ENCODE assay signal across 12 mouse cellular contexts in genomic region chr17:47275796-47276311, GRCm38 (mm10).
DNase-seq lines count a peak whose midpoint lies in the region; ATAC-seq lines count a peak whose summit lies in the region.
"Had no signal": no experiment of that assay in that cellular context is flagged by ENCODE, and none has a peak within 500 bp of the region (broad histone marks: within the 10 kb centered on the region; RNA-seq: fewer than 3 reads in every experiment).

No protein-coding gene starts in this region.

- 88% methylated on average over 19 of the region's 19 CpGs for WGBS in hindbrain, embryonic 10.5 days
- WGBS in hindbrain, embryonic 13.5 days: 67% methylated on average over 19 of the region's 19 CpGs
- WGBS in intestine, embryonic 14.5 days: 67% methylated on average over 19 of the region's 19 CpGs
- WGBS in kidney, embryonic 16.5 days: 40% methylated on average over 19 of the region's 19 CpGs
- 56% methylated on average over 19 of the region's 19 CpGs for WGBS in neural tube, embryonic 13.5 days
- WGBS in midbrain, embryonic 15.5 days: 69% methylated on average over 19 of the region's 19 CpGs

- 0 out of 2 replicates have a peak overlapping the region, but pooled peaks have one; percentile 40 for H3K27ac ChIP-seq in hindbrain, embryonic 10.5 days
- no peak overlapping the region for H3K27ac ChIP-seq in hindbrain, embryonic 13.5 days
- H3K27ac ChIP-seq in intestine, embryonic 14.5 days (ENCODE audit: low read depth): no peak overlapping the region; the same call in 1 of the 2 replicates
- H3K27ac ChIP-seq in kidney, embryonic 16.5 days (ENCODE audit: low read length): peak overlapping the region; percentile 81
- H3K27ac ChIP-seq in neural tube, embryonic 13.5 days (replicated peaks): peak overlapping the region; percentile 55; the same call in 1 of the 2 replicates
- no peak overlapping the region for H3K27ac ChIP-seq in midbrain, embryonic 15.5 days
- H3K27ac ChIP-seq: left cerebral cortex, adult 2 months had no signal

- H3K9ac ChIP-seq in hindbrain, embryonic 13.5 days: no peak overlapping the region
- H3K9ac ChIP-seq in intestine, embryonic 14.5 days (ENCODE audit: low read length): no peak overlapping the region
- 0 out of 2 replicates have a peak overlapping the region, but pooled peaks have one; percentile 5 for H3K9ac ChIP-seq in kidney, embryonic 16.5 days (replicated peaks; ENCODE audit: low read length)
- no peak overlapping the region for H3K9ac ChIP-seq in neural tube, embryonic 13.5 days
- H3K9ac ChIP-seq in midbrain, embryonic 15.5 days: no peak overlapping the region

- no peak overlapping the region for H3K4me3 ChIP-seq in hindbrain, embryonic 10.5 days
- no peak overlapping the region for H3K4me3 ChIP-seq in hindbrain, embryonic 13.5 days
- no peak overlapping the region for H3K4me3 ChIP-seq in intestine, embryonic 14.5 days (ENCODE audit: low read depth, low read length)
- no peak overlapping the region for H3K4me3 ChIP-seq in kidney, embryonic 16.5 days (ENCODE audit: low read length)
- H3K4me3 ChIP-seq in neural tube, embryonic 13.5 days: no peak overlapping the region
- no peak overlapping the region for H3K4me3 ChIP-seq in midbrain, embryonic 15.5 days
- H3K4me3 ChIP-seq: left cerebral cortex, adult 2 months had no signal

- H3K9me3 ChIP-seq in hindbrain, embryonic 10.5 days: peaks cover 9% of the 10 kb centered on the region; the same call in 1 of the 2 replicates
- no peaks in the 10 kb centered on the region for H3K9me3 ChIP-seq in hindbrain, embryonic 13.5 days
- H3K9me3 ChIP-seq in intestine, embryonic 14.5 days (ENCODE audit: control insufficient read depth, low read length): peaks cover 6% of the 10 kb centered on the region; the same call in 1 of the 2 replicates
- peaks cover 3% of the 10 kb centered on the region; the same call in 1 of the 2 replicates for H3K9me3 ChIP-seq in kidney, embryonic 16.5 days (ENCODE audit: low read length)
- H3K9me3 ChIP-seq in neural tube, embryonic 13.5 days: no peaks in the 10 kb centered on the region
- no peaks in the 10 kb centered on the region for H3K9me3 ChIP-seq in midbrain, embryonic 15.5 days

- H3K27me3 ChIP-seq in hindbrain, embryonic 10.5 days (ENCODE audit: insufficient read depth, poor library complexity, severe bottlenecking): no peaks in the 10 kb centered on the region
- H3K27me3 ChIP-seq in hindbrain, embryonic 13.5 days: no peaks in the 10 kb centered on the region
- no peaks in the 10 kb centered on the region for H3K27me3 ChIP-seq in intestine, embryonic 14.5 days (replicated peaks; ENCODE audit: control insufficient read depth, insufficient read depth, low read length)
- no peaks in the 10 kb centered on the region for H3K27me3 ChIP-seq in kidney, embryonic 16.5 days (ENCODE audit: insufficient read depth, low read length)
- no peaks in the 10 kb centered on the region for H3K27me3 ChIP-seq in neural tube, embryonic 13.5 days
- no peaks in the 10 kb centered on the region for H3K27me3 ChIP-seq in midbrain, embryonic 15.5 days (replicated peaks)

- ATAC-seq in hindbrain, embryonic 13.5 days (ENCODE audit: low FRiP score): no peak
- ATAC-seq in intestine, embryonic 14.5 days (replicated peaks; ENCODE audit: low FRiP score, low TSS enrichment, low read depth): peak; percentile 65
- peak; percentile 69 for ATAC-seq in kidney, embryonic 16.5 days (ENCODE audit: low FRiP score, low TSS enrichment)
- ATAC-seq in neural tube, embryonic 13.5 days (ENCODE audit: low read depth): peak; percentile 76
- ATAC-seq in midbrain, embryonic 15.5 days (replicated peaks): no peak

- no peak overlapping the region for H3K4me2 ChIP-seq in hindbrain, embryonic 13.5 days
- no peak overlapping the region for H3K4me2 ChIP-seq in intestine, embryonic 14.5 days (ENCODE audit: low read length)
- no peak overlapping the region for H3K4me2 ChIP-seq in kidney, embryonic 16.5 days (replicated peaks; ENCODE audit: low read depth, low read length)
- H3K4me2 ChIP-seq in neural tube, embryonic 13.5 days: no peak overlapping the region
- no peak overlapping the region for H3K4me2 ChIP-seq in midbrain, embryonic 15.5 days

- peaks cover 34% of the 10 kb centered on the region for H3K36me3 ChIP-seq in hindbrain, embryonic 10.5 days
- H3K36me3 ChIP-seq in hindbrain, embryonic 13.5 days: 0 out of 2 replicates have a peak, but pooled peaks cover 7% of the 10 kb centered on the region
- H3K36me3 ChIP-seq in intestine, embryonic 14.5 days (ENCODE audit: control insufficient read depth, insufficient read depth, low read length): peaks cover 4% of the 10 kb centered on the region; the same call in 1 of the 2 replicates
- peaks cover 5% of the 10 kb centered on the region for H3K36me3 ChIP-seq in kidney, embryonic 16.5 days (ENCODE audit: insufficient read depth, low read length)
- no peaks in the 10 kb centered on the region for H3K36me3 ChIP-seq in neural tube, embryonic 13.5 days
- H3K36me3 ChIP-seq in midbrain, embryonic 15.5 days (replicated peaks): no peaks in the 10 kb centered on the region

- DNase-seq in hindbrain, embryonic 10.5 days (ENCODE audit: low spot score): no peak
- DNase-seq in intestine, embryonic 14.5 days (ENCODE audit: low spot score): no peak
- DNase-seq in embryo, embryonic 10.5 days (ENCODE audit: low spot score): no peak
- DNase-seq in right cerebral cortex, postnatal 14 days: no peak
- DNase-seq: adrenal gland, adult 2 months; cerebellum, postnatal 14 days; thymus, adult 2 months had no signal

- 0 out of 2 replicates have a peak, but pooled peaks cover 11% of the 10 kb centered on the region for H3K4me1 ChIP-seq in hindbrain, embryonic 10.5 days (replicated peaks)
- peaks cover 4% of the 10 kb centered on the region; the same call in 1 of the 2 replicates for H3K4me1 ChIP-seq in hindbrain, embryonic 13.5 days (replicated peaks)
- no peaks in the 10 kb centered on the region for H3K4me1 ChIP-seq in intestine, embryonic 14.5 days (replicated peaks; ENCODE audit: control insufficient read depth, insufficient read depth, low read length)
- peaks cover 12% of the 10 kb centered on the region for H3K4me1 ChIP-seq in kidney, embryonic 16.5 days (ENCODE audit: insufficient read depth, low read length)
- peaks cover 9% of the 10 kb centered on the region; the same call in 1 of the 2 replicates for H3K4me1 ChIP-seq in neural tube, embryonic 13.5 days (replicated peaks)
- 0 out of 2 replicates have a peak, but pooled peaks cover 3% of the 10 kb centered on the region for H3K4me1 ChIP-seq in midbrain, embryonic 15.5 days

Comparison
In these comparisons a context has a peak if more than half of its experiments do, and no peak if none do; other contexts are left out.
1. H3K27ac ChIP-seq: peak in hindbrain, embryonic 10.5 days (single experiment), kidney, embryonic 16.5 days (single experiment) and neural tube, embryonic 13.5 days (single experiment); none in hindbrain, embryonic 13.5 days (single experiment), intestine, embryonic 14.5 days (single experiment) and midbrain, embryonic 15.5 days (single experiment).
2. ATAC-seq: peak in intestine, embryonic 14.5 days (single experiment), kidney, embryonic 16.5 days (single experiment) and neural tube, embryonic 13.5 days (single experiment); none in hindbrain, embryonic 13.5 days (single experiment) and midbrain, embryonic 15.5 days (single experiment).